Mouse (Mus musculus): ENCODE measurements around the gene Pmp22. TPM values are rescaled to one million over a fixed set of nuclear protein-coding genes. Genes with fewer than 3 reads are reported as not detected.

Gene Pmp22
- total RNA-seq, 2 experiments from 2014 or later, result not detected

DNA sequence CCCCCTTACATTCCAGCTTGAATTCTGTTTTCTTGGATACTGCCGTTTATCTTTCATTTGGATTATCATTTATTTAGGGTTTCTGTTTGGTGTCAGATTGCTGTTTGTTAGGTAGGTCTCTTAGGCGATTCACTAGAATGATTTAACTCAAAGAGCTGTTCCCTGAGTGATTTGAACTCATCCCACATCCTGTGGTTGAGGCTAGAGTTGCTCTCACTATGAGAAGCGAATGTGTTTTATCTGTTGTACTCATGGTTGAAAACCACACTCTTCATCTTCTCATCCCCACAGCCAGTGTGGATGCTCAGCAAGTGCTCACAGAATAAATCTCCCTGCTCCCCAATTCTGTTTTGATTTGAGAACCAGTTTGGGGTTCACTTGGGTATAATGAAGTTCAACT is 19.5 kb downstream of the Pmp22 start:
- no peak for ATAC-seq (replicated peaks; ENCODE audit: poor library complexity, severe bottlenecking)

DNA sequence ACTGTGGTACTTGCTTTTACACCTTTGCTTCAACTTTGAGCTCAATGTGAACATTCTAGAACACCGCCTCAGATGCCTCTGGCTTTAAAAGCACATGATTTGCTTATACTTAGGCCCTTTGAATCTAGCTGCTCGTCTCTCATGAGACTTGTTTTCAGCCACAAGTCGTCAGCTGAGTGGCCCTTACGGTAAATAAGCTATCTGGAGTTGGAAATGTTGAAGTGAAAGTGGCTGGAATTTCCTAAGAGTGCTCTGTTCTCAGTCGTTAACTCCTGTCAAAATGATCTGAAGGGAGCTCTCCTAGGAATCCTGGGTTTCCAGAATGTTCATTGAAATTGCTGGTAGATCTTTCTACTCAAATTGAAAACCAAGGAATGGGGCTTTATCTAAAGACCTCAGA is 23.1 kb downstream of the Pmp22 start:
- ATAC-seq (replicated peaks; ENCODE audit: poor library complexity, severe bottlenecking), result no peak

DNA sequence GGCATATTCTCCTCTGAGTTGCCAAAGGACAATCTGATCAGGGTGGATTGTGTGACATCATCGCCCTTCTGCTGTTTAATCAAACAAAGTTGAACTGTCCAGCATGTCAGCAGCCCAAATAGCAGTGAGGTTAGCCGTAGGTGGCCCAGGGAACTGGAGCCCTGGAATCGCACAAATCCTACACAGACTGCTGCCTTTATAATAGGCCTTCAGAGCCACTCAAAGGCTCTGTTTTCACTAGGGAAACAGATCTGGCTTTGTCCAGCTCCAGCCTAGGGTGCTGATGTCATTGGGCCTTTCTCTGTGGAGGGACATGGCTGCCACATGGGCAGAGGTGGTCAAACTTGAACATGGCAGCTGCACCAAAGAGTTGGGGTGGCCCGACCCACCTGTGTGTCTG is 28.3 kb downstream of the Pmp22 start:
- no peak for ATAC-seq (replicated peaks; ENCODE audit: poor library complexity, severe bottlenecking)

DNA sequence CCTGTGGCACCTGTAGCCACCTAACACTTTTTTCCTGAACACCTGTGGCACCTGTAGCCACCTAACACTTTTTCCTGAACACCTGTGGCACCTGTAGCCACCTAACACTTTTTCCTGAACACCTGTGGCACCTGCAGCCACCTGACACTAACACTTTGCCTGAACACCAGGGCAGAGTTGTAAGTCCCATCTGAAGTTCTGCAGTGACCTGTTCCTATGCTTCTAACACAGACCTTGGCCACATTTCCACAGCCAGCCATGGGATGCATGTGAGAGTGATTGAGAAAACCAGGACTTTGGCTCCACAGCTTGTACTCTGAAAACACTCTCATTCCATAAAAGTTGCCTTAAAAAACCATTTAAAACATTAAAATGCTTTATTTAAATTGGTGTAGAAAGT is 32.1 kb downstream of the Pmp22 start:
- no peak for ATAC-seq (replicated peaks; ENCODE audit: poor library complexity, severe bottlenecking)

DNA sequence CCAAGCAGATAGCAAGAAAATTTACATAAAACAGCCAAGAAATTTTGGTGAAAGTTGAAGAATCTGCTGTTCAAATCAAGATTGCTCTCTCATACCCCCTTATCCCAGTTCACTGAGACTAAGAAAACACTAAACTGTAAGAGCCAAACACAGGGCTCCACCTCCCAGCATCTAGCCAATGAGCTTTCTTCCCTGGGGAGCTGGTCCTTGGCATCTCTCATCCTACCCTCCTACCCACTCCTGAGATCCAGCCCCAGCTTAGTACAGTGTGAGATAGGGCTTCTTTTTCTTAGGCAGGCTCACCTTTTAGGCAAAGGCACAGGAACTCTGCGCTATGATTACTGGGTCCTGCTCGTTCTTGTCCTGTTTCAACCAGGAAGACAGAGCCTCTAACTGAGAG is 34.0 kb downstream of the Pmp22 start:
- no peak for ATAC-seq (replicated peaks; ENCODE audit: poor library complexity, severe bottlenecking)

DNA sequence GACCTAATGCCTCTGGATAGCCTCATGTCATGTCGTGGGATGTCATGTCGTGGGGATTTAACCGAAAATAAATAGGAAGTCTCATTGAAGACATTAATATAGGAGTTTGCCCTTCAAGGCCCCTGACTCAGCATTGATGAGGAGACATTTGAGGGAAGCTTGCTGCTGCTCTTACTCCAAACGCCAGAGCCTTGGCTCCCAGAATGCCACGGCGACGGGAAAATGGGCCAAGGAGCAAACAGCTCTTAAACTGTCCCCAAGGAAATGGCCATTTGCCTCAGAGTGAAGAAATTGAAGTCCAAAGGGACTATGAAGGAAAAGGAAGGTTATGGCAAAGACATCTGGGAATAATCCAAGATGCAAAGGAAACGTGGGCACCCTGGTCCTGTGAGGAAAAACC is 34.8 kb downstream of the Pmp22 start:
- no peak for ATAC-seq (replicated peaks; ENCODE audit: poor library complexity, severe bottlenecking)

DNA sequence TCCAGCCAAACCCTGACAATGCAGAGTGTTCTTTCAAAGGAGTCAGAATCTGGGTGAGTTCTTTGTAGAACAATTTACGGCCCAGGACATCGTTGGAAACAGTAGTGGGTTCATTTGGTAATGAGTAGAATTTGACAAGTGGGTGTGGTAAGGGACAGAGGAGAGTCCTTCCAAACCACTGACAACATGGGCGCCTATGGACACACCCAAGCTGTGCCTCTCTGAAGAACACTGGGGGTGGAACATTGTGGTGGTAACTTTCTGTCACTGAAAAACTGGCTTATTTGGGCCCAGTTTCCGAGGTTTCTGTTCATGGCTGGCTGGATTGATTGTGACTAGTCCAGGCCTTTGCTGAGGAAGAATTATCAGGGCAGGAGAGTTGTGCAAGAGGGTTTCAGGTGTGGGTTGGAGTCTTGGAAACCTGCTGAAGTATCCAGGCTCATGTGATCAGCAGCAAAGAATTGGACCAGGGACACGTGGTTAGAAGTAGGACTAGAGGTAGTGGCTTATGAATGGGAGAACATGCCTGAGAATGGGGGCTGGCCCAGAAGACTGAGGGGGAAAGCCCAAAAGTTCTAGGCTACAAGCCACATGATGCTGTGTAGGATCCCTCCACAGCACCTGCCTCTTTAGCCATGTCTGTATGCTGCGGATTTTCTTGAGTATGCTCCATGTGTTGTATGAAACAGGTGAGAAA is 35.4 kb downstream of the Pmp22 start:
- no peak for ATAC-seq (replicated peaks; ENCODE audit: poor library complexity, severe bottlenecking)

DNA sequence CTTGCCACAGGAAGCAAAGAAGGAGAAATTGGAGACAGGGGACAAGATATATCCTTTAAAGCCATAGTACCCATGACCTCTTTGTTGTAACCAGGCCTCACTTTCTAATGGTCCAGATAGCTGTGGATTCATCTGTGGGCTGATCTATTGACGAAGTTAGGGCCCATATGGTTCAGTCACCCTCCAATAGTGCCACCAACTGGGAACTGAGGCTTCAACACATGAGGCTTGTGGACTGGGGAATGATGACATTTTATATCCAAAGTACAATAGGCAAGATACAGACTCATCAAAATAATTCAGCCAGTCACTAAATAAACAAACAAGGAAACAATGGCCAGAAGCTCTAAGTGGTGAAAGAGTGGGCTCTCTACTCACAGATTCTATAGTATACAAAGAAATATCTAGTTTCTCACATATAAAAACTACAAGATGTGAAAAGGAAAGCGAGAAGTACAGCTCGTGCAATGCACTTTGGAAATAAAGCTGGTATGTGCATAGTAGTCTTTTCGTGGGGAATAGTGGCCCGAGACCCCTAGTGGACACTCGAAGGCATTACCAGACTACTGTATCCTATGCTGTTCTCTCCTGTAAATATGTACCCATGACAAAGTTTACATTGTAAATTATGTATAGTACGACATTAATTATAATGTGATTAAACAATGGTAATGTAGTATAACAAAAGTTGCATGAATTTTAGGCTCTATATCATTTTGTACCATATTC is 36.1 kb downstream of the Pmp22 start:
- peak; percentile 58; the same call in 1 of the 2 replicates for ATAC-seq (replicated peaks; ENCODE audit: poor library complexity, severe bottlenecking)

DNA sequence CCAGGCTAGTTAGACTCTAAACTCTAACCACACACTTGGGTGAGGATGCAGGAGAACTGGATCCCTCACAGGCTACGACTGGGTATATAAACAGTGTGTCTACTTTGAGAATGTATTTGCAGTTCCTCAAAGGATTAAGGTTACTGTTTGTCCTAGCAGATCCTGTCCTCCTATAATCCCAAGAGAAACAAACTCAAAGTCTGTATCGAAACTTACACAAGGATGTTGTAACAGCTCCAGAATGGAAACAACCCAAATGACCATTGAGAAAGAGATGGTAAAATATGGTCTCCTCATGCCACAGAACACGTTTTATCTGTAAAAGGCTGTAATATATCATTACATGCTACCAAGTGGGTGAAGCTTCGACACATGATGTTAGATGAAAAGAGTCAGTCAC is 39.0 kb downstream of the Pmp22 start:
- ATAC-seq (replicated peaks; ENCODE audit: poor library complexity, severe bottlenecking), result no peak

DNA sequence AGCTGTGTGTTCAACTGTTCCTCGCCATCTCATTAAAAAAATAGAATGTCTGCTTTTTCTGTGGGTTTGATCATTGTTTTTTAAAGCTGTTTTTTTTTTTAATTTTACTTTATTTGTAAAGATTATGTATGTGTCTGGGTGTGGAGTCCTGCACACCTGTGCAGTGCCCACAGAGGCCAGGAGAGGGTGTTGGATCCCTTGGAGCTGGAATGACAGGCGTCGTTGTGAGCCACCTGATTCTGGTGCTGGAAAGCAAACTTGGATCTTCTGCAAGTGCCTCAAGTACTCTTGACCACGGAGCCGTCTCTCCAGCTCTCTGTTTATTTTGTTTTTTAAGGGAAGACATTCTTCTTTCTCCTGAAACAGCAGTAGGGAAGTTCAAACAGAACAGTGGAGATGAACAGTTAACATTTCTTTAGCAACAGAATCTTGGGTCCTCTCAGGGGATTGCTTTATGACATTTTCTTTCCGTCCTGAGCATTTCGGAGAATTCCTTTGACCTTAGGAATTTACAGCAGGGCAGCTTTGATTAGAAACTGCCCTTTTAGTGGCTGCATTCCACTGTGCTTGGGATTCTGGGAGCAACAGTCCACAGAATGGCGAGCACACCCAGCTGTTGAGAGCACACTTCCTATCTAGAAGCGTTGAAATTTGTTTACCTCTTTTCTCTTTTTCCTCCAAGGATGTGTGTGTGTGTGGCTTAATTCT is 39.9 kb downstream of the Pmp22 start:
- ATAC-seq (replicated peaks; ENCODE audit: poor library complexity, severe bottlenecking), result no peak

DNA sequence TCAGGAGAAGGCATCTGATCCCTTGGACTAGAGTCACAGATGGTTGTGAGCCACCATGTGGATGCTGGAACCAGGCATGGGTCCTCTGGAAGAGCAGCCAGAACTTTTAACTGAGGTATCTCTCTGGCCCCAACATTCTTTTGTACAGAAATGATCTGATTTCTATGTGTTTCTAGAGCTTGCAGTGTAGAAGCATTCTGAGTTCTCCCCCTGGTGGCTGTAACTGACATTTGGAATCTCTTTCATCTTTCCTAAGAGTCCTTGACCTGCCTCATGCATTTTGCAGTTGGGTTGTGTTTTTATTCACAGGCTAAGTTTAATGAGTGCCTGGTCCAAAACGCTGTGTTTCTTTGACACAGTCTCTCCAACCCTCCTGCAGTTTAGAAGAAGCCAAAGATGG is 43.2 kb downstream of the Pmp22 start:
- ATAC-seq (replicated peaks; ENCODE audit: poor library complexity, severe bottlenecking), result no peak

DNA sequence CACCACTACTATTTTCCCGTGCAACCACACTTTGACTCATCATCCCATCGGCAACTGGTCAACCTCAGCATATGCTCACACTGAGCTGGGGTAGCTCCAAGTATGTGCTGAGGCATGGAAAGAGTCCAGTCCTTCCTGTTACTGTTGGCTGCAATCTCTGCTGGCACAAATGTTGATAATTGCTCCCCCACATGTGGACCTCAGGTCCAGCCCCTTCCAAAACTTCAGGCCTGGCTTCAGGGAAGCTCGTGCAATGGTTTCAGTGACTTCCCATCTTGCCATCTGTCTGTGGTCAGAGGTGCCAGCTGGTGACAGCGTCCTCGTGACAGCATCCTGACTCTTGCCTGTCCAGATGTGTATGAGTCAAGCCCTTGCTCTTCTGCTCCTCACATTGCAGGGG is 44.8 kb downstream of the Pmp22 start:
- ATAC-seq (replicated peaks; ENCODE audit: poor library complexity, severe bottlenecking), result no peak

DNA sequence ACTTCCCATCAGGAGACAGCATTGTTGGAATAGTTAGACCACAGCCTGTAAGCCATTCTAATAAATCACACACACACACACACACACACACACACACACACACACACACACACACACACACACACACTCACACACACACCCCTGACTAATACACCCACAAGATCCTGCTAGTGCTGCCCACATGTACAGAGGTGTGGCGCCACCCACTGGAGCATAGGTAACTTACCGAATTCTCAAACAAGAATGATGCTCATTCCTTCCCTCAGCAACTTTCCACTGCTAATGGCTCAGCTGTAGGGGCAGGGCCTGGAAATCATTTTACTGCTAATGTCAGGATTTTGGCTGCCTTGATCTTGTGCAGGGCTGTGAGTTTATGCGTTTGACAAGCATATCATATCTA is 46.5 kb downstream of the Pmp22 start:
- no peak for ATAC-seq (replicated peaks; ENCODE audit: poor library complexity, severe bottlenecking)

DNA sequence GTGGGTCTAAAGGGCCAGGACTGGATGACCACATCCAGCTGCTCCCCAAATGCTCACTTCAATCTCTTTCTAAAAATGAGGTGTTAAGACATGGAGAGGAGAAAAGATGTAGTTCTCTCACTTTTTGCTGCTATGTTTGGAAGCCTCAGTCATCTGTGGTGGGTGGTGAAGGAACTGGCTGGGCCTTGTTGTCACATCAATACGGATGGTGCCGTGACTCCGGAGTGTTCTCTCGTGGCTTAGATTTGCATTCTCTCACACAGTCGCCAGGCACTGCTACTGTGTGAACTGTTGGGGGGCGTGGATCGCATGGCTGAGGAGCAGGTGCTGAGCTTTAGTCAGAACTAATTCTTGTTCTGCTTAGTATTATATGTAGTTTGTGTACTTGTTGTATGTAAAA is 47.6 kb downstream of the Pmp22 start:
- ATAC-seq (replicated peaks; ENCODE audit: poor library complexity, severe bottlenecking), result no peak

DNA sequence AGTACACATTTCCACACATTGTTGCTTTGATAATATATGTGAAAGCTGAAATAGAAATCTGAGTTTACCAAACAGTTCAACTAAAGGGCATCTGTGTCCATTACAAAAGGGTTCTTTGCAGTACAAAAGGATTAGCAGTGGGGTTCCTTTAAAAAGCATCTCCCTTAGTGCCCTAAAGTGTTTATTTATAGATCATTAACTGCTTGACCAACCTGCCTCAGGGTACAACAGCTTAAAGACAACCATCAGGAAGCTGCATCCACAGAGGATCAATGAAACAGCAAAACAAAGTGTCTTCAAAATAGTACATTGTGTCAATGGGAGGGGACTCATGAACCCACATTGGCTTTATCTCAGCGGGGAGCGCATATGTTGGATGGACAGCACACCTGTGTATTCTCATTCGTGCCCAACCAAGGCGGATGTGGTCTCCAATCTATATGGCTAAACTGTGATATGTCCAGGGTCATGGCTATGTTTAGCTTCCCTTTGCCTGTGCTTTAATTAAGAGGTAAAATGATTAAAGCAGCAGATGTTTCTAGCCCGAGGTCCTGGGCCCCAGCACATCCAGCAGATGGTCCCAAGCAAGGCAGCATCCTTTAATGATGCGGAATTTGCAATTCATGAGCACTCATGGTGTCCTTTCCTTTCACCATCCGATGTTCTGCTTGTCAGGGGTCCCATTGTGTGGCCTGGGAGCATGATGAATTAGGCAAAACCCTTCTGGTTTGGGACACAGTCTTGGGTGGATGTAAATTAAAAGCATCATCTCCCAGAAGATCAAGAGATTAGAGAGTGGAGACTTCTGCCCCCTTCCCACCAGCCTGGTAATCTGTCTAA is 51.7 kb downstream of the Pmp22 start:
- no peak for ATAC-seq (replicated peaks; ENCODE audit: poor library complexity, severe bottlenecking)

DNA sequence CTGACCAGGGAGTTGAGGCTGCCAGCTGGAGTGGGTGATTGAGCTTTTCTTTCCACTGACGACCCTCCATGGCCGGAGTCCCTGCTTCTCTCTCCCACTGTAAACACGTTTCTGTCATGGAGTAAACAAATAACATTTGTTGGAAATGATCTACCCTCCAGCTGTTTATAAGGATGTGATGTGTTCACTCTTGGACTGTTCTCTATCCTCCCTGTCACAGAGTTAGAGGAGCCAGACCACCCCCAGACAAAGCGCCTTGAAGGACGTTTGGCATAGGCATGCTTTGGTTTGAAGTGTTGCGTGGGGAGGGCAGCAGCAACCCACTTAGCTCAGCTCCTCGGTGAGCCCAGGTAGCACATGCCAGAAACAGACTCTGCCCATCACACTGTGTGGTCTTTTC is 60.0 kb downstream of the Pmp22 start:
- no peak for ATAC-seq (replicated peaks; ENCODE audit: poor library complexity, severe bottlenecking)

DNA sequence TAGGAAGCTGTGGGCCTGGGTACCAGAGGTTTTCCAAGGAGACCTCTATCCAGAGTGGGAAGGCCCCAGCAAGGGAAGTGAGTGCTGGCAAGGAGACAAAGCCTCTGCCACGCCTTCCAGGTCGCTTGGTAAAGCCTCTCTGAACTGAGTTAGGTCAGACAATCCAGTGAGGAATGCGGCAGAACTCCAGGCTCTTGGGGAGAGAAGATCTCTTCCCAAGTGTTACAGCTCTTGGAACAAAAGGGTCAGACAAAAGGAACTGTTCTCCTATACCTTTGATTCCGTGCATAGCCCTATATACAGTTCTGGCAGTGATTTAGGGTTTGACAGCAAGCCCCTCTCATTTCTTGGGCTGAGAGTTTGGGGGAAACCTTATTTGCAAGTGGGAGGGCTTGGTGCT is 69.3 kb downstream of the Pmp22 start:
- ATAC-seq (replicated peaks; ENCODE audit: poor library complexity, severe bottlenecking), result no peak

DNA sequence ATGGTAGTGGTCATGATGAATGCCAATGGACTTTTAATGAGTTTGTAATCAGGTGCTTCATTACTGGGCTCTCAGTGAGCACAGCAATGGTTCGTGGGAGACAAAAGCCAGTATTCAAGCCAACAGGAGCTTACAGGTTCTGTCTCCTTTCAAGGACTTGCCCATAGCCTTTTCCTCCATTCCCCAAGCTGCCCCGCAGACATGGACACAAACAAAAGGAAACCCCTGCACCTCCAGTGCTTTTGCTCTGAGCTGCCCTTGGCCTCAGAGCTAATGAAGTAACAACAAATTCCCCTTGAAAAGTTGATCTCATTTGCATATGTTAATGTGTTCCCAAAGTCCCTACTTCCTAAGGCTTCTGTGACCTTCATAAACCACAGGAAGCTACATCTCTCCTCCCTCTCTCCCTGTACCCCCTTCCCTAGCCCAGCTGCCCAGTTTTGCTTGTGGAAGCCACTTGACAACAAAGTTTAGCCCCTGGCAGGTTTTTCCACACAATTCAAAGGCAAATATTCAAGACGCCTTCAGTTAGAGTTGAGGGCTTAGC is 73.3 kb downstream of the Pmp22 start:
- ATAC-seq (replicated peaks; ENCODE audit: poor library complexity, severe bottlenecking), result no peak
